Mouse (Mus musculus): ENCODE measurements around the gene C87436. TPM values are rescaled to one million over a fixed set of nuclear protein-coding genes. Genes with fewer than 3 reads are reported as not detected.

C87436 gene
- polyA plus RNA-seq (2015; fragmentation: Nextera tagmentation; extraction: Ambion mirVana) = 22.0 and 22.4 TPM in 2 replicates

DNA sequence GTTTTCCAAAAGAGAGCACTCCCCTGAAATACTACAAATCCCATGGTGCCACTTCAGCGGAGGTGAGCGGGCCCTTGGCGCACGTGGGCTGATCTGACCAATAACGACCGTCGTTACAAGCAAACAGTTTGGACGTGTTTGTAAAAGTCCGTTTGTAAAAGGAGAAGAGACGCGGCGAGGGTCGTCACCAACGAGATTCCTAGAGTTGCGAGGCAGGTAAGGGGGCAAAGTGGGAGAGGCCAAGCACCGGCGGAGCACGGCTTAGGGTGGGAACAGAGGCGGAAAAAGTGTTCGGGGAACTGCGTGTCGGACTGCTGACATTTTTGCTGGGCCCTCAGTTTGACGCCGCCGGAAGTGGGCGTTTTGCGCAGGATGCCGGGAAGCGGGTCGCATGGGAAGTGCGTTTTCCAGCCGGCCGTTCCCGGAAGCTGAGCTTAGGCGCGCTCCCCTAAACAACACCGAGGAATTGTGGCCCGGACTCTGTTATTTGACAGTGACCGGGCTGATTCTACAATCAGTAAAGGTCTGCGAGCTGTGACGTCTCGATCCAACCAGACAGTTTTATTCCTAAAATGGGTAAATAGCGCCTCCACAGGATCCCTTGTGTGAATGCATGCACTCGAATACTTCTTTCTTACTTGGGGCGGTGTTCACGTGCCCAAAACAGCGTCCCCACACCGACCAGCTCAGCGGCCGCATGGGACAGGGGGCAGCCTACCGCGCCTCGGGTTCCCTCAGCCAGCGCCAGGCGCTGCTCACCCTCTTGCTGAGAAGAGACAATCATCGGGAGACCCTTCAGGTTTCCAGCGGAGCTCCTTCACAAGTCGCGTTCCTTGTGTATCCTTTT, at the start of gene C87436:
C87436 (plus strand) TSS at position 103 of the 847 bp plus-strand sequence.
- Histone ChIP-seq H3K4me2 (peak within 1 kb of the TSS; percentile 78), H3K4me3 (peak within 1 kb of the TSS; percentile 84), H3K9me3 (no peaks in the 10 kb centered on the region), H3K4me1 (replicated peaks) (peaks cover 19% of the 10 kb centered on the region), H3K9ac (peak within 1 kb of the TSS; percentile 87), H3K27ac (replicated peaks) (peak within 1 kb of the TSS; percentile 91), H3K27me3 (no peaks in the 10 kb centered on the region), H3K36me3 (peaks cover 36% of the 10 kb centered on the region)
- under 1% methylated on average over 59 of the region's 59 CpGs for WGBS
- ATAC-seq (ENCODE audit: low read depth) = peak; percentile 97

- H3K4me2 ChIP-seq = no peak overlapping the region
- peaks cover 81% of the 10 kb centered on the region for H3K36me3 ChIP-seq
- peaks cover 1% of the 10 kb centered on the region; the same call in 1 of the 2 replicates for H3K4me1 ChIP-seq (replicated peaks)
- H3K27me3 ChIP-seq = no peaks in the 10 kb centered on the region
- H3K9ac ChIP-seq = no peak overlapping the region
- no peak overlapping the region for H3K4me3 ChIP-seq
- H3K9me3 ChIP-seq = no peaks in the 10 kb centered on the region
- no peak for ATAC-seq (ENCODE audit: low read depth)
- 84% methylated on average over 18 of the region's 18 CpGs for WGBS
- no peak overlapping the region for H3K27ac ChIP-seq (replicated peaks)
These were observed 49.7 kb upstream of the C87436 start for GRCm38 (mm10) chr6:86388461-86388860.

DNA sequence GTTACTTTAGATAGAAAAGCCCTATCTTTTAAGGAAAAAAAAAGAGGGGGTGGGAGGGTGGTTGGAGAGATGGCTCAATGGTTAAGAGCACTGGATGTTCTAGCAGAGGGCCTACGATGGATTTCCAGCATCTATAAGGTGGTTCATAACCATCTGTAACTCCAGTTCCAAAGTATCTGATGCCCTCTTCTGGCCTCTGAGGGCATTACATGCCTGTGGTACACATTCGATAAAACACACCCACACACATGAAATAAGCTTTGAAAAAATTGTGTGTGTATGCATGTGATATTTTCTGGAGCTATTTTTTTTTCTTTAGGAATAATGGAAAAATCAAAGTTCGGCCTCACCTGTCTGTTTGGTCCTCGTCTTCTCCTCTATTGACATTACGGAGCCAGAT, 46.8 kb upstream of the C87436 start:
- H3K4me3 ChIP-seq = no peak overlapping the region
- 98% methylated on average over 5 of the region's 5 CpGs for WGBS
- no peak overlapping the region for H3K4me2 ChIP-seq
- H3K27me3 ChIP-seq = no peaks in the 10 kb centered on the region
- no peak for ATAC-seq (ENCODE audit: low read depth)
- peaks cover 74% of the 10 kb centered on the region for H3K36me3 ChIP-seq
- no peak overlapping the region for H3K27ac ChIP-seq (replicated peaks)
- H3K4me1 ChIP-seq (replicated peaks) = peaks cover 27% of the 10 kb centered on the region
- H3K9ac ChIP-seq = no peak overlapping the region
- H3K9me3 ChIP-seq = no peaks in the 10 kb centered on the region

DNA sequence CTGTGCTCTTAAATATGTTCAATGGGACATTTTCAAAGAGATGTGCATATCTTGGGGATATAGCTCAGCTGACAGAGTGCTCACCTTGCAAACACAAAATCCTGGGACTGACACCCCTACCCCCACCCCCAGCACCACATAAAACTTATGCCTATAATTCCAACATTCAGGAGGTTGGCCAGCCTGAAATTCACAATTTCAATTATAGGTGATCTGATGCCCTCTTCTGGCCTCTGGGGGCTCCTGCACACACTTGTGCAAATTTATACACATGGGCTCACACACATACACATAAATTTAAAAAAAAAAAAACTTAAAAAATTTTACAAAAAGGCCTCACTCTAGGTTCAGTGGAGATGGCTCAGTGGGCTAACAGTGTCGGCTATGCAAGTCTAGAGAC, 45.0 kb upstream of the C87436 start:
- Histone ChIP-seq H3K9ac (no peak overlapping the region), H3K27ac (replicated peaks) (no peak overlapping the region), H3K27me3 (no peaks in the 10 kb centered on the region), H3K9me3 (no peaks in the 10 kb centered on the region), H3K4me1 (replicated peaks) (peaks cover 34% of the 10 kb centered on the region), H3K36me3 (peaks cover 60% of the 10 kb centered on the region), H3K4me2 (no peak overlapping the region), H3K4me3 (no peak overlapping the region)
- WGBS = 100% methylated on average over 1 of the region's 1 CpGs
- no peak for ATAC-seq (ENCODE audit: low read depth)

- Histone ChIP-seq H3K36me3 (peaks cover 50% of the 10 kb centered on the region), H3K4me2 (no peak overlapping the region)
These were observed 44.0 kb upstream of the C87436 start for GRCm38 (mm10) chr6:86394078-86394720.

GRCm38 (mm10) chr6:86395021-86395420, 43.2 kb upstream of the C87436 start:
- peak overlapping the region; percentile 86 for H3K4me2 ChIP-seq

More at GRCm38 (mm10) chr6:86394078-86394720, 44.0 kb upstream of the C87436 start:
- Histone ChIP-seq H3K4me3 (peak overlapping the region; percentile 3; the same call in 1 of the 2 replicates), H3K9me3 (no peaks in the 10 kb centered on the region), H3K27me3 (peaks cover 9% of the 10 kb centered on the region; the same call in 1 of the 2 replicates), H3K27ac (replicated peaks) (no peak overlapping the region), H3K9ac (no peak overlapping the region), H3K4me1 (replicated peaks) (peaks cover 34% of the 10 kb centered on the region)
- 94% methylated on average over 17 of the region's 17 CpGs for WGBS
- ATAC-seq (ENCODE audit: low read depth) = no peak

GRCm38 (mm10) chr6:86395969-86396368, 42.2 kb upstream of the C87436 start:
- no peaks in the 10 kb centered on the region for H3K9me3 ChIP-seq
- H3K4me3 ChIP-seq = peak overlapping the region; percentile 91
- H3K36me3 ChIP-seq = peaks cover 32% of the 10 kb centered on the region
- H3K27me3 ChIP-seq = peaks cover 9% of the 10 kb centered on the region; the same call in 1 of the 2 replicates
- H3K4me1 ChIP-seq (replicated peaks) = peaks cover 34% of the 10 kb centered on the region
- peak overlapping the region; percentile 86 for H3K4me2 ChIP-seq
- H3K27ac ChIP-seq (replicated peaks) = peak overlapping the region; percentile 94
- 14% methylated on average over 10 of the region's 10 CpGs for WGBS
- H3K9ac ChIP-seq = peak overlapping the region; percentile 97
- ATAC-seq (ENCODE audit: low read depth) = no peak

More at GRCm38 (mm10) chr6:86395021-86395420, 43.2 kb upstream of the C87436 start:
- Histone ChIP-seq H3K9me3 (no peaks in the 10 kb centered on the region), H3K4me1 (replicated peaks) (peaks cover 34% of the 10 kb centered on the region), H3K4me3 (peak overlapping the region; percentile 91), H3K27ac (replicated peaks) (no peak overlapping the region), H3K36me3 (peaks cover 42% of the 10 kb centered on the region), H3K27me3 (peaks cover 9% of the 10 kb centered on the region; the same call in 1 of the 2 replicates), H3K9ac (peak overlapping the region; percentile 97)
- WGBS = 88% methylated on average over 9 of the region's 9 CpGs
- ATAC-seq (ENCODE audit: low read depth) = no peak

DNA sequence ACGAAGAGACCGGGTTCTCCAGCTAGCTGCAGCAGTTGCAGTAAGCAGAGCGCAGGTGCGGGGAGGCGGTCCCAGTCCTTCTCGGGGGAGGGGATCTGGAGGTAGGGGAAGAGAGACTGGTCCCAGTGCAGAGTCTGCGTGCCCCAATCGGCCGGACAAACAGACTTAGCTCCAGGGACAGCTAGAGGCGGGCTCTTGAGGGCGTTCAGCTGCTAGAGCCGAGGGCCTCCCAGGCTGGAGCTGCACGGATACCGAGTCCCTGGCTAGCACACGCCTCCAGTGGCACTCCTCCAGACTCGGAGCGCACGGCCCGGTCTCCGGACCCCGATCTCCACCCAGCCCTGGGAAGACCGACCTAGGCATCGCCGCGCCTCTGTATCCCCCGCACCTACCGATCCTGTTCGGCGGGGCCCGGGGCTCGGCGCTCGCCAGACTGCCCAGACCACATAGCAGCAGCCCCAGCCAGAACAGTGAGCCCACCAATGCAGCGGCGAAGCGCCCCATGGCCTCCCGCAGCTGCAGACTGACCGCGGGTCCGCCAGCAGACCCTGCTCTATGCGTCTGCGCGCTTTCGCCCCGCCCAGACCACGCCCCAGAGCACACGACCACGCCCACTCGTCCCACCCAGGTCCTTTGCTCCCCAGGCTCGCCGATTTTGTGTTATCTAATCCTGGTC, 41.5 kb upstream of the C87436 start, which contains the start of gene Pcyox1:
Pcyox1 (minus strand) TSS at position 574 of the 676 bp plus-strand sequence.
- no peaks in the 10 kb centered on the region for H3K9me3 ChIP-seq
- under 1% methylated on average over 51 of the region's 51 CpGs for WGBS
- peak; percentile 95 for ATAC-seq (ENCODE audit: low read depth)

GRCm38 (mm10) chr6:86397257-86397980, 40.8 kb upstream of the C87436 start:
- H3K4me2 ChIP-seq = peak overlapping the region; percentile 86
- no peaks in the 10 kb centered on the region for H3K9me3 ChIP-seq
- H3K36me3 ChIP-seq = peaks cover 18% of the 10 kb centered on the region
- peak overlapping the region; percentile 97 for H3K9ac ChIP-seq
- ATAC-seq (ENCODE audit: low read depth) = no peak
- H3K4me1 ChIP-seq (replicated peaks) = peaks cover 34% of the 10 kb centered on the region
- WGBS = 7% methylated on average over 14 of the region's 14 CpGs
- peak overlapping the region; percentile 94 for H3K27ac ChIP-seq (replicated peaks)
- peaks cover 9% of the 10 kb centered on the region; the same call in 1 of the 2 replicates for H3K27me3 ChIP-seq
- peak overlapping the region; percentile 91 for H3K4me3 ChIP-seq

More for the DNA sequence above, 41.5 kb upstream of the C87436 start, which contains the start of gene Pcyox1:
- Histone ChIP-seq H3K27ac (replicated peaks) (peak within 1 kb of the TSS; percentile 94), H3K4me3 (peak within 1 kb of the TSS; percentile 91), H3K4me1 (replicated peaks) (peaks cover 34% of the 10 kb centered on the region), H3K4me2 (peak within 1 kb of the TSS; percentile 86), H3K27me3 (peaks cover 9% of the 10 kb centered on the region; the same call in 1 of the 2 replicates), H3K9ac (peak within 1 kb of the TSS; percentile 97), H3K36me3 (peaks cover 25% of the 10 kb centered on the region)

DNA sequence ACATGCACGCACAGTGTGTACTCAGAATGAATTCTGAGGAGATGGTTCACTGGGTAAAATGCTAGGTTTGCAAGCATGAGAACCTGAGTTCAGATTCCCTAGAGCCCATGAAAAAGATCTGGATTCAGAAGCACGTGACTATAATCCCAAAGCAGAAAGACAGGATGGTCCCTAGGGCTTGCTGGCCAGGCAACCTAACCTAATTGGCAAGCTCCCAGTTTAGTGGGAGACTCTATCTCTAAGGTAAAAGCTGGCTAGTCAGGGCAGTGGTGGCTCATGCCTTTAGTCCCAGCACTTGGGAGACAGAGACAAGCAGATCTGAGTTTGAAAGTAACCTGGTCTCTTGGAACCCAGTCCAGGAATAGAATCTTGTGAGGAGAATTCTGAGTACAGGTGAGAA, 39.2 kb upstream of the C87436 start:
- no peak for ATAC-seq (ENCODE audit: low read depth)
- H3K27me3 ChIP-seq = peaks cover 9% of the 10 kb centered on the region; the same call in 1 of the 2 replicates
- H3K4me2 ChIP-seq = no peak overlapping the region
- H3K27ac ChIP-seq (replicated peaks) = no peak overlapping the region
- H3K36me3 ChIP-seq = peaks cover 5% of the 10 kb centered on the region
- no peaks in the 10 kb centered on the region for H3K9me3 ChIP-seq
- H3K9ac ChIP-seq = no peak overlapping the region
- 82% methylated on average over 2 of the region's 2 CpGs for WGBS
- H3K4me1 ChIP-seq (replicated peaks) = peaks cover 35% of the 10 kb centered on the region
- no peak overlapping the region for H3K4me3 ChIP-seq

GRCm38 (mm10) chr6:86399995-86400394, 38.2 kb upstream of the C87436 start:
- no peak overlapping the region for H3K4me3 ChIP-seq
- H3K36me3 ChIP-seq = no peaks in the 10 kb centered on the region
- no peak overlapping the region for H3K27ac ChIP-seq (replicated peaks)

More at GRCm38 (mm10) chr6:86399995-86400394, 38.2 kb upstream of the C87436 start:
- peaks cover 26% of the 10 kb centered on the region for H3K4me1 ChIP-seq (replicated peaks)
- no peak overlapping the region for H3K9ac ChIP-seq
- H3K27me3 ChIP-seq = peaks cover 9% of the 10 kb centered on the region; the same call in 1 of the 2 replicates
- WGBS = 89% methylated on average over 2 of the region's 2 CpGs
- no peak overlapping the region for H3K4me2 ChIP-seq
- no peaks in the 10 kb centered on the region for H3K9me3 ChIP-seq
- no peak for ATAC-seq (ENCODE audit: low read depth)
